Mouse (Mus musculus) layer of hippocampus, adult 18-20 months (tissue): ENCODE results near the gene Slc38a1. TPM values are rescaled to one million over a fixed set of nuclear protein-coding genes. Genes with fewer than 3 reads are reported as not detected.

Experiments used
- DNase-seq, 2 experiments: peaks; one replicate each; pipeline ENCODE4 v3.0.0; 2022; ENCODE audit warnings: low spot score in 2 of 2
- total RNA-seq, 2 experiments: library from RNA; stranded (reverse); gene quantifications; 2 replicates each; pipeline ENCODE4 v1.2.3; 2021

Slc38a1 gene
- total RNA-seq, 2 experiments from 2014 or later, result 77.6 to 84.1 TPM

- DNase-seq, result no peak
Measured at GRCm38 (mm10) chr15:96568271-96568982, 74.3 kb downstream of the Slc38a1 start.

- DNase-seq, result no peak
Measured at GRCm38 (mm10) chr15:96566850-96567271, 75.9 kb downstream of the Slc38a1 start.

- no peak for DNase-seq
Measured at GRCm38 (mm10) chr15:96563852-96564251, 78.9 kb downstream of the Slc38a1 start.

GRCm38 (mm10) chr15:96562521-96562920 lies 80.2 kb downstream of the Slc38a1 start:
- DNase-seq, result no peak

- DNase-seq, result no peak
Measured at GRCm38 (mm10) chr15:96560576-96561298, 82.0 kb downstream of the Slc38a1 start.

- DNase-seq, result peak; percentile 50 to 85
Measured at GRCm38 (mm10) chr15:96551569-96552380, 90.9 kb downstream of the Slc38a1 start.

- DNase-seq, result no peak
Measured at GRCm38 (mm10) chr15:96551107-96551506, 91.6 kb downstream of the Slc38a1 start.

GRCm38 (mm10) chr15:96548363-96548762 lies 94.3 kb downstream of the Slc38a1 start:
- DNase-seq, result no peak

GRCm38 (mm10) chr15:96547256-96548195 lies 95.2 kb downstream of the Slc38a1 start:
- peak in 1 of 2 experiments; percentile 55 for DNase-seq

- peak in 1 of 2 experiments; percentile 71 for DNase-seq
Measured at GRCm38 (mm10) chr15:96543181-96543828, 99.4 kb downstream of the Slc38a1 start.

- peak in 1 of 2 experiments; percentile 55 for DNase-seq
Measured at GRCm38 (mm10) chr15:96542135-96542534, 100.6 kb downstream of the Slc38a1 start.

- no peak for DNase-seq
Measured at GRCm38 (mm10) chr15:96537272-96537671, 105.4 kb downstream of the Slc38a1 start.

GRCm38 (mm10) chr15:96536412-96536811 lies 106.3 kb downstream of the Slc38a1 start:
- DNase-seq, result no peak

- peak in 1 of 2 experiments; percentile 36 for DNase-seq
Measured at GRCm38 (mm10) chr15:96527686-96528085, 115.0 kb downstream of the Slc38a1 start.

GRCm38 (mm10) chr15:96524239-96524738 lies 118.4 kb downstream of the Slc38a1 start:
- DNase-seq, result peak; percentile 33 to 60
